Mouse (Mus musculus) lung, postnatal 0 days (tissue): ENCODE measurements around the gene Rtn4rl1. TPM values are rescaled to one million over a fixed set of nuclear protein-coding genes. Genes with fewer than 3 reads are reported as not detected.

Experiments
- ATAC-seq: fragments of 200-750 bp; cut with Nextera tagmentation; 2 replicates; pipeline ENCODE4 v1.8.0; 2017; ENCODE audit warnings: moderate library complexity
- DNase-seq: peaks from one replicate; pipeline ENCODE4 v3.0.0-alpha.2; 2016; ENCODE audit warnings: low spot score
- H3K27ac ChIP-seq: fragments of 300-500 bp; sonication (generic); 2 replicates; pipeline ENCODE4 v1.5.1; 2014; ENCODE audit warnings: antibody characterized with exemption, mild to moderate bottlenecking, low read length, mixed read lengths
- H3K27me3 ChIP-seq: fragments of 300-500 bp; sonication (generic); replicated peaks from 2 replicates; pipeline ENCODE4 v1.6.1; 2014; ENCODE audit warnings: low read length, mixed read lengths; ENCODE audit not compliant: insufficient read depth
- H3K36me3 ChIP-seq: fragments of 300-500 bp; sonication (generic); 2 replicates; pipeline ENCODE4 v1.6.1; 2014; ENCODE audit warnings: low read length, mixed read lengths; ENCODE audit not compliant: insufficient read depth
- H3K4me1 ChIP-seq: fragments of 300-500 bp; sonication (generic); 2 replicates; pipeline ENCODE4 v1.6.1; 2014; ENCODE audit warnings: antibody characterized with exemption, low read depth, low read length, mixed read lengths; ENCODE audit not compliant: insufficient read depth
- H3K4me2 ChIP-seq: fragments of 300-500 bp; sonication (generic); replicated peaks from 2 replicates; pipeline ENCODE4 v1.6.1; 2014; ENCODE audit warnings: low read depth, mild to moderate bottlenecking, low read length, moderate library complexity, mixed read lengths
- H3K4me3 ChIP-seq: fragments of 300-500 bp; sonication (generic); 2 replicates; pipeline ENCODE4 v1.5.1; 2014; ENCODE audit warnings: low read depth, low read length
- H3K9ac ChIP-seq: fragments of 300-500 bp; sonication (generic); replicated peaks from 2 replicates; pipeline ENCODE4 v1.6.1; 2014; ENCODE audit warnings: low read depth, mild to moderate bottlenecking
- H3K9me3 ChIP-seq: fragments of 300-500 bp; sonication (generic); 2 replicates; pipeline ENCODE4 v1.6.1; 2016; ENCODE audit warnings: low read length, mixed read lengths
- CTCF ChIP-seq: IDR thresholded peaks from 2 replicates; pipeline ENCODE4 v1.5.1; 2016; ENCODE audit warnings: antibody characterized with exemption, mild to moderate bottlenecking
- EP300 ChIP-seq: IDR thresholded peaks from 2 replicates; pipeline ENCODE4 v1.6.1; 2016; ENCODE audit warnings: antibody characterized with exemption, mild to moderate bottlenecking, control low read depth
- WGBS: fragments of 180-500 bp; shearing (Covaris S2); extraction: QIAGEN DNeasy Blood & Tissue Kit; methylation state at CpG from one replicate; pipeline ENCODE4 v1.1.7; 2014; 5-methylcytosine and 5-hydroxymethylcytosine counted together
- polyA plus RNA-seq: library from polyadenylated mRNA; unstranded; fragments of >200 nt; fragmentation: Nextera tagmentation; extraction: Ambion mirVana; gene quantifications from 2 replicates; pipeline ENCODE4 v1.2.1, GENCODE M21; 2015

The Rtn4rl1 gene
- polyA plus RNA-seq, 1 experiment from 2014 or later = 4.3 TPM

DNA sequence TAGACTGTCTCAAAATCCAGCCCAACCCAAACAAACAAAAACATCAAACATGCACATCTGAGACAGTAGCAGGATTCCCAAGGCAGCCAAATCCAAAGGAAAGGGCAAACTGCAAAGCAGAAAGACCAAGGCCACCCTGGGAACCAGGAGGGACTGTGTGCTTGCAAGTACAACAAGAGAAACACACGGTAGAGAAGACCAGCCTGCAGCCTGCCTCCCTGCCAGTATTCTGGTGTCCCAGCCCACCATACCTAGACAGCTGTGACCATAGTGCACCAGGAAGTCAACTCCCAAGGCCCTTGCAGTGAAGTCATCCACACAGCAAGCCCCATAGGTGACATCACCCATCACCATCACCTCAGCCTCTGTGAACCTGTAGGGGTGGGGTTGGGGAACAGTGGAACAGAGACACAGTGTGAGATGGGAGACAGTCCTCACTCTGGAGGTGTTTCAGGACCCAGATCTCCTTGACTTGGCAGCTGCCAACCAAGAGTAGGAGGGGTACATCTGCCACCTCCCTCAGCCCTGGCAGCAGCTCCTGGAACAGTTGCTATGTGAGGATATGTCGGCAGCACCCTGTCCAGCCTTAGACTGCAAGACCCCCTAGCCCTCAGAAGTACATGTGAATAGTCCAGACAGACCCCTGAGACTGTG is 9.5 kb upstream of the Rtn4rl1 start:
- Histone ChIP-seq H3K27me3 (no peaks in the 10 kb centered on the region), H3K9me3 (no peaks in the 10 kb centered on the region), H3K4me2 (no peak overlapping the region), H3K36me3 (no peaks in the 10 kb centered on the region), H3K4me3 (no peak overlapping the region), H3K27ac (no peak overlapping the region), H3K9ac (no peak overlapping the region), H3K4me1 (no peaks in the 10 kb centered on the region)
- TF ChIP-seq CTCF (no peak), EP300 (no peak)
- 66% methylated on average over 2 of the region's 2 CpGs for WGBS
- ATAC-seq (no peak), DNase-seq (no peak)

GRCm38 (mm10) chr11:75184573-75184972 is 9.0 kb upstream of the Rtn4rl1 start:
- Histone ChIP-seq H3K4me1 (peaks cover 2% of the 10 kb centered on the region; the same call in 1 of the 2 replicates), H3K4me3 (no peak overlapping the region), H3K27ac (no peak overlapping the region), H3K4me2 (no peak overlapping the region), H3K36me3 (no peaks in the 10 kb centered on the region), H3K27me3 (no peaks in the 10 kb centered on the region), H3K9me3 (no peaks in the 10 kb centered on the region), H3K9ac (no peak overlapping the region)
- ATAC-seq = no peak
- TF ChIP-seq EP300 (no peak), CTCF (no peak)
- DNase-seq = no peak
- WGBS = 85% methylated on average over 5 of the region's 5 CpGs

- ATAC-seq (no peak), DNase-seq (no peak)
- no peaks in the 10 kb centered on the region for H3K27me3 ChIP-seq
- no peak overlapping the region for H3K4me3 ChIP-seq
- H3K4me2 ChIP-seq = no peak overlapping the region
- 91% methylated on average over 1 of the region's 2 CpGs for WGBS
- TF ChIP-seq EP300 = no peak
- no peaks in the 10 kb centered on the region for H3K36me3 ChIP-seq
- H3K9me3 ChIP-seq = no peaks in the 10 kb centered on the region
- peaks cover 4% of the 10 kb centered on the region; the same call in 1 of the 2 replicates for H3K4me1 ChIP-seq
- H3K9ac ChIP-seq = no peak overlapping the region
- no peak overlapping the region for H3K27ac ChIP-seq
These were observed 8.6 kb upstream of the Rtn4rl1 start for GRCm38 (mm10) chr11:75184986-75185385.

- WGBS = under 1% methylated on average over 22 of the region's 22 CpGs
- Histone ChIP-seq H3K4me1 (peaks cover 14% of the 10 kb centered on the region), H3K4me3 (peak overlapping the region; percentile 64), H3K4me2 (peak overlapping the region; percentile 89), H3K9me3 (no peaks in the 10 kb centered on the region), H3K27me3 (peaks cover 17% of the 10 kb centered on the region; the same call in 1 of the 2 replicates), H3K9ac (peak overlapping the region; percentile 45), H3K36me3 (no peaks in the 10 kb centered on the region), H3K27ac (no peak overlapping the region)
- TF ChIP-seq CTCF = no peak
- TF ChIP-seq EP300 = no peak
- DNase-seq (no peak), ATAC-seq (peak; percentile 10)
These were observed 3.7 kb upstream of the Rtn4rl1 start for GRCm38 (mm10) chr11:75189713-75190370.

GRCm38 (mm10) chr11:75190371-75190724 is 3.2 kb upstream of the Rtn4rl1 start:
- Histone ChIP-seq H3K27me3 (peaks cover 22% of the 10 kb centered on the region; the same call in 1 of the 2 replicates), H3K4me2 (peak overlapping the region; percentile 89), H3K9me3 (no peaks in the 10 kb centered on the region), H3K36me3 (no peaks in the 10 kb centered on the region), H3K4me3 (peak overlapping the region; percentile 64), H3K4me1 (peaks cover 19% of the 10 kb centered on the region), H3K27ac (no peak overlapping the region), H3K9ac (peak overlapping the region; percentile 45)
- peak; percentile 84 for ATAC-seq
- WGBS = under 1% methylated on average over 24 of the region's 24 CpGs
- peak; percentile 96 for DNase-seq
- no peak for TF ChIP-seq EP300
- peak; percentile 52 for TF ChIP-seq CTCF

DNA sequence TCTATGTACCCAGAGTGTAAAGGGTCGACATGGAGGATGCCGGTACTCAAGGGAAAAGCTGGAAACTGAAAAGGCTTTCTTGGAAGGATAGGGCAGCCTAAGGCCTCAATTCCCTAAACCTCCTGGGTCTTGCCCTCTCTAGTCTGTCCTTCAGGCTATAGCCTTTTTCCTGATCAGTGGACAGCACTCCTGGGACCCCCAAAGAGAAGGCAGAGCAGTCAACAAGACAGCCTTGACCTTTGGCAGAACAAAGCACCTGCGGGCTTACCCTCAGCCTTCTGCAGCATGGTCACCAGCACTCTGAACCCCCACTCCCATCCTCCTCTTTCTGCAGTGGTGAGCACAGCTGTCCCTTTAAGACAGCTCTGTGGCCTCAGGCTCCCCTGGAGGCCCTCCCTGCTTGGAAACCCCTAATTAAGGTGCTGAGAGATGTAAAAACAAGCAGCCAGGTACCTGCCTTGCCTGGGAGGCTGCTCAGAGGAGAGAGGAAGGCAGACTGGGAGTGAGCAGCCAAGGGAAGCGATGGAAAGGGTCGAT is 2.6 kb upstream of the Rtn4rl1 start, which contains the start of gene Dph1:
Dph1 (minus strand) TSS at position 337 of the 537 bp plus-strand sequence.
- peak within 1 kb of the TSS; percentile 89 for H3K4me2 ChIP-seq
- whole genome bisulfite sequencing = 50% methylated on average over 5 of the region's 5 CpGs
- H3K4me3 ChIP-seq = peak within 1 kb of the TSS; percentile 64
- ATAC-seq = no peak
- peaks cover 19% of the 10 kb centered on the region for H3K4me1 ChIP-seq
- H3K36me3 ChIP-seq = no peaks in the 10 kb centered on the region
- DNase-seq = no peak
- peaks cover 29% of the 10 kb centered on the region for H3K27me3 ChIP-seq
- H3K27ac ChIP-seq = no peak within 1 kb of the TSS
- H3K9me3 ChIP-seq = no peaks in the 10 kb centered on the region
- TF ChIP-seq EP300 (no peak), CTCF (no peak)
- H3K9ac ChIP-seq = peak within 1 kb of the TSS; percentile 45
